ENCODE assay signal across 8 mouse cellular contexts in genomic region chr5:117628351-117628750, GRCm38 (mm10).
DNase-seq lines count a peak whose midpoint lies in the region; ATAC-seq and TF ChIP-seq lines count a peak whose summit lies in the region.

No protein-coding gene starts in this region.

- H3K27ac ChIP-seq in hindbrain, embryonic 10.5 days: no peak overlapping the region
- H3K27ac ChIP-seq in hindbrain, embryonic 14.5 days: no peak overlapping the region
- no peak overlapping the region for H3K27ac ChIP-seq in limb, embryonic 11.5 days (replicated peaks; ENCODE audit: low read depth, low read length)
- no peak overlapping the region for H3K27ac ChIP-seq in heart, embryonic 12.5 days (ENCODE audit: poor library complexity, severe bottlenecking)

- no peak overlapping the region for H3K4me2 ChIP-seq in hindbrain, embryonic 14.5 days (replicated peaks)
- no peak overlapping the region for H3K4me2 ChIP-seq in limb, embryonic 11.5 days (ENCODE audit: low read depth, severe bottlenecking)
- no peak overlapping the region for H3K4me2 ChIP-seq in heart, embryonic 12.5 days

- WGBS in hindbrain, embryonic 10.5 days: 53% methylated on average over 7 of the region's 7 CpGs
- 48% methylated on average over 7 of the region's 7 CpGs for WGBS in hindbrain, embryonic 14.5 days
- WGBS in limb, embryonic 11.5 days: 46% methylated on average over 7 of the region's 7 CpGs
- WGBS in heart, embryonic 12.5 days: 45% methylated on average over 7 of the region's 7 CpGs

- no peaks in the 10 kb centered on the region for H3K36me3 ChIP-seq in hindbrain, embryonic 10.5 days
- no peaks in the 10 kb centered on the region for H3K36me3 ChIP-seq in hindbrain, embryonic 14.5 days (replicated peaks; ENCODE audit: control insufficient read depth, insufficient read depth)
- no peaks in the 10 kb centered on the region for H3K36me3 ChIP-seq in E14TG2a.4 (ENCODE audit: insufficient read depth, low read length)
- H3K36me3 ChIP-seq in limb, embryonic 11.5 days (ENCODE audit: control insufficient read depth, insufficient read depth, low read length): no peaks in the 10 kb centered on the region
- no peaks in the 10 kb centered on the region for H3K36me3 ChIP-seq in heart, embryonic 12.5 days

- peak; percentile 67 for TF ChIP-seq CTCF in E14TG2a.4 (conservative IDR thresholded peaks at IDR 0.05; ENCODE audit: low read length)

- peaks cover 9% of the 10 kb centered on the region; the same call in 1 of the 2 replicates for H3K27me3 ChIP-seq in hindbrain, embryonic 10.5 days (ENCODE audit: insufficient read depth, poor library complexity, severe bottlenecking)
- H3K27me3 ChIP-seq in hindbrain, embryonic 14.5 days (ENCODE audit: control insufficient read depth, insufficient read depth, low read length): no peaks in the 10 kb centered on the region
- no peaks in the 10 kb centered on the region for H3K27me3 ChIP-seq in E14TG2a.4 (ENCODE audit: insufficient read depth, low read length)
- no peaks in the 10 kb centered on the region for H3K27me3 ChIP-seq in limb, embryonic 11.5 days (ENCODE audit: control insufficient read depth, insufficient read depth, low read length)
- peaks cover 12% of the 10 kb centered on the region; the same call in 1 of the 2 replicates for H3K27me3 ChIP-seq in heart, embryonic 12.5 days (replicated peaks)

- H3K4me3 ChIP-seq in hindbrain, embryonic 10.5 days: no peak overlapping the region
- no peak overlapping the region for H3K4me3 ChIP-seq in hindbrain, embryonic 14.5 days (replicated peaks; ENCODE audit: low read length)
- no peak overlapping the region for H3K4me3 ChIP-seq in E14TG2a.4 (replicated peaks; ENCODE audit: low read length)
- no peak overlapping the region for H3K4me3 ChIP-seq in limb, embryonic 11.5 days (ENCODE audit: low read depth, low read length)
- H3K4me3 ChIP-seq in heart, embryonic 12.5 days: no peak overlapping the region

- no peaks in the 10 kb centered on the region for H3K9me3 ChIP-seq in hindbrain, embryonic 10.5 days
- H3K9me3 ChIP-seq in hindbrain, embryonic 14.5 days (ENCODE audit: control insufficient read depth, low read length): no peaks in the 10 kb centered on the region
- H3K9me3 ChIP-seq in E14TG2a.4 (ENCODE audit: low read length): no peaks in the 10 kb centered on the region
- no peaks in the 10 kb centered on the region for H3K9me3 ChIP-seq in limb, embryonic 11.5 days (ENCODE audit: control insufficient read depth, low read length)
- H3K9me3 ChIP-seq in heart, embryonic 12.5 days (replicated peaks): no peaks in the 10 kb centered on the region

- H3K9ac ChIP-seq in hindbrain, embryonic 14.5 days: no peak overlapping the region
- H3K9ac ChIP-seq in limb, embryonic 11.5 days (ENCODE audit: low read length): no peak overlapping the region
- H3K9ac ChIP-seq in heart, embryonic 12.5 days: no peak overlapping the region

- H3K4me1 ChIP-seq in hindbrain, embryonic 10.5 days (replicated peaks): peaks cover 15% of the 10 kb centered on the region
- no peaks in the 10 kb centered on the region for H3K4me1 ChIP-seq in hindbrain, embryonic 14.5 days (replicated peaks; ENCODE audit: control insufficient read depth, insufficient read depth, low read length)
- H3K4me1 ChIP-seq in E14TG2a.4 (replicated peaks; ENCODE audit: low read depth, low read length): peaks cover 32% of the 10 kb centered on the region
- H3K4me1 ChIP-seq in limb, embryonic 11.5 days (ENCODE audit: control insufficient read depth, insufficient read depth, low read length): peaks cover 3% of the 10 kb centered on the region; the same call in 1 of the 2 replicates
- H3K4me1 ChIP-seq in heart, embryonic 12.5 days (replicated peaks): no peaks in the 10 kb centered on the region

- ATAC-seq in hindbrain, embryonic 14.5 days (ENCODE audit: low FRiP score): no peak
- peak; percentile 59 for ATAC-seq in granulocyte monocyte progenitor cell, adult 5-6 weeks (replicated peaks; ENCODE audit: poor library complexity, severe bottlenecking)
- ATAC-seq in limb, embryonic 11.5 days (ENCODE audit: insufficient number of reproducible peaks, low FRiP score, low TSS enrichment, low read depth): no peak
- no peak for ATAC-seq in heart, embryonic 12.5 days (ENCODE audit: insufficient number of reproducible peaks, low FRiP score)

- peak; percentile 30 for DNase-seq in hindbrain, embryonic 10.5 days (ENCODE audit: low spot score)
- DNase-seq in hindbrain, embryonic 14.5 days (ENCODE audit: low spot score): no peak
- peak; percentile 25 for DNase-seq in cerebellum, adult 8-10 months
- DNase-seq in limb, embryonic 11.5 days (ENCODE audit: low spot score): peak; percentile 64
- peak; percentile 10 for DNase-seq in thymus, postnatal 0 days (ENCODE audit: low spot score)
